Mouse (Mus musculus) adrenal gland, postnatal 0 days (tissue): ENCODE data around the gene Gm20877. TPM values are rescaled to one million over a fixed set of nuclear protein-coding genes. Genes with fewer than 3 reads are reported as not detected.

ENCODE experiments used
- polyA plus RNA-seq: library from polyadenylated mRNA; unstranded; fragments of >200 nt; fragmentation: Nextera tagmentation; extraction: Ambion mirVana; gene quantifications from 2 replicates; pipeline ENCODE4 v1.2.1, GENCODE M21; 2015

The Gm20877 gene
- polyA plus RNA-seq: not detected in 2 replicates

GRCm38 (mm10) chrY:17093573-17093972 lies at the start of gene Gm20877:
Gene Gm20877, plus strand, starts transcription at chrY:17093873.

